Mouse (Mus musculus) CH12.LX (cell line): Measurements from ENCODE around the gene Sh3rf1.

Source experiments
- CTCF ChIP-seq, 2 experiments: IDR thresholded peaks in 1 of 2; conservative IDR thresholded peaks in 1 of 2; 2 replicates each; pipeline ENCODE4 v1.5.1; 2011 to 2012; ENCODE audit warnings: low read depth in 2 of 2, low read length in 2 of 2, improper control_type of control experiment in 1 of 2, inconsistent platforms in 1 of 2, mild to moderate bottlenecking in 1 of 2, moderate library complexity in 1 of 2
- POLR2A ChIP-seq: IDR thresholded peaks from 2 replicates; pipeline ENCODE4 v1.6.1; 2011; ENCODE audit warnings: low read depth, mild to moderate bottlenecking, improper control_type of control experiment, low read length
- POLR2AphosphoS2 ChIP-seq: IDR thresholded peaks from 2 replicates; pipeline ENCODE4 v1.6.1; 2011; ENCODE audit warnings: low read depth, low read length, improper control_type of control experiment
- RCOR1 ChIP-seq: conservative IDR thresholded peaks from 2 replicates; pipeline ENCODE4 v1.6.1; 2012; ENCODE audit warnings: low read depth, mild to moderate bottlenecking, inconsistent platforms, low read length, improper control_type of control experiment
- SIN3A ChIP-seq: IDR thresholded peaks from 2 replicates; pipeline ENCODE4 v1.6.1; 2012; ENCODE audit warnings: low read length, improper control_type of control experiment, inconsistent platforms
- USF1 ChIP-seq: IDR thresholded peaks from 2 replicates; pipeline ENCODE4 v1.6.1; 2014; ENCODE audit warnings: low read depth, mild to moderate bottlenecking, inconsistent platforms, low read length, improper control_type of control experiment
- ZC3H11A ChIP-seq: IDR thresholded peaks from 2 replicates; pipeline ENCODE4 v1.6.1; 2012; ENCODE audit warnings: low read depth, mild to moderate bottlenecking, inconsistent platforms, low read length, improper control_type of control experiment

GRCm38 (mm10) chr8:61321780-61322179, 98.1 kb downstream of the Sh3rf1 start:
- TF ChIP-seq CTCF (conservative IDR thresholded peaks at IDR 0.05 in 1 of 2, IDR thresholded peaks at IDR 0.05 in 1 of 2; ENCODE audit: low read depth in 2 of 2, low read length in 2 of 2) (no peak), POLR2A (no peak), POLR2AphosphoS2 (no peak), USF1 (no peak), ZC3H11A (no peak), RCOR1 (no peak), SIN3A (no peak)
